Mouse (Mus musculus) midbrain, embryonic 14.5 days (tissue): Measurements from ENCODE around the gene Map3k13. TPM values are rescaled to one million over a fixed set of nuclear protein-coding genes. Genes with fewer than 3 reads are reported as not detected.
A peak's percentile ranks its signal among the peaks of the same experiment; 100 is the strongest.

Experiments
- ATAC-seq: fragments of 200-750 bp; cut with Nextera tagmentation; 2 replicates; pipeline ENCODE4 v1.8.0; 2017; ENCODE audit warnings: moderate number of reproducible peaks, moderate library complexity; ENCODE audit not compliant: low FRiP score, low TSS enrichment
- DNase-seq: peaks from one replicate; pipeline ENCODE4 v3.0.0-alpha.2; 2015
- H3K27ac ChIP-seq: fragments of 300-500 bp; sonication (generic); replicated peaks from 2 replicates; pipeline ENCODE4 v1.5.1; 2014; ENCODE audit warnings: mild to moderate bottlenecking, low read depth, low read length, moderate library complexity
- H3K27me3 ChIP-seq: fragments of 300-500 bp; sonication (generic); 2 replicates; pipeline ENCODE4 v1.6.1; 2014; ENCODE audit warnings: low read length, control low read depth, mixed read lengths; ENCODE audit not compliant: control insufficient read depth, insufficient read depth
- H3K36me3 ChIP-seq: fragments of 300-500 bp; sonication (generic); 2 replicates; pipeline ENCODE4 v1.6.1; 2014; ENCODE audit warnings: low read length, control low read depth; ENCODE audit not compliant: control insufficient read depth, insufficient read depth
- H3K4me1 ChIP-seq: fragments of 300-500 bp; sonication (generic); 2 replicates; pipeline ENCODE4 v1.6.1; 2014; ENCODE audit warnings: mild to moderate bottlenecking, antibody characterized with exemption, low read length, control low read depth; ENCODE audit not compliant: control insufficient read depth, insufficient read depth
- H3K4me2 ChIP-seq: fragments of 300-500 bp; sonication (generic); 2 replicates; pipeline ENCODE4 v1.6.1; 2014; ENCODE audit warnings: mild to moderate bottlenecking, low read length, moderate library complexity
- H3K4me3 ChIP-seq: fragments of 300-500 bp; sonication (generic); replicated peaks from 2 replicates; pipeline ENCODE4 v1.5.1; 2014; ENCODE audit warnings: low read depth, low read length
- H3K9ac ChIP-seq: fragments of 300-500 bp; sonication (generic); replicated peaks from 2 replicates; pipeline ENCODE4 v1.6.1; 2014; ENCODE audit warnings: mild to moderate bottlenecking, low read length, moderate library complexity
- H3K9me3 ChIP-seq: fragments of 300-500 bp; sonication (generic); 2 replicates; pipeline ENCODE4 v1.6.1; 2016; ENCODE audit warnings: low read length, control low read depth, mixed read lengths; ENCODE audit not compliant: control insufficient read depth
- WGBS: fragments of 180-500 bp; shearing (Covaris S2); extraction: QIAGEN DNeasy Blood & Tissue Kit; methylation state at CpG from one replicate; pipeline ENCODE4 v1.1.7; 2014; 5-methylcytosine and 5-hydroxymethylcytosine counted together
- polyA plus RNA-seq: library from polyadenylated mRNA; unstranded; fragments of >200 nt; fragmentation: Nextera tagmentation; extraction: Ambion mirVana; gene quantifications from 2 replicates; pipeline ENCODE4 v1.2.1, GENCODE M21; 2014

Map3k13 gene
- polyA plus RNA-seq, 1 experiment from 2014 or later, result 9.3 TPM

GRCm38 (mm10) chr16:21848847-21849246, 54.7 kb downstream of the Map3k13 start:
- no peaks in the 10 kb centered on the region for H3K27me3 ChIP-seq
- H3K4me3 ChIP-seq, result no peak overlapping the region
- WGBS, result 89% methylated on average over 4 of the region's 4 CpGs
- no peak overlapping the region; the same call in 1 of the 2 replicates for H3K4me2 ChIP-seq
- ATAC-seq, result no peak
- H3K27ac ChIP-seq, result no peak overlapping the region
- H3K4me1 ChIP-seq, result peaks cover 23% of the 10 kb centered on the region
- no peaks in the 10 kb centered on the region for H3K9me3 ChIP-seq
- H3K36me3 ChIP-seq, result no peaks in the 10 kb centered on the region
- no peak for DNase-seq
- H3K9ac ChIP-seq, result no peak overlapping the region

DNA sequence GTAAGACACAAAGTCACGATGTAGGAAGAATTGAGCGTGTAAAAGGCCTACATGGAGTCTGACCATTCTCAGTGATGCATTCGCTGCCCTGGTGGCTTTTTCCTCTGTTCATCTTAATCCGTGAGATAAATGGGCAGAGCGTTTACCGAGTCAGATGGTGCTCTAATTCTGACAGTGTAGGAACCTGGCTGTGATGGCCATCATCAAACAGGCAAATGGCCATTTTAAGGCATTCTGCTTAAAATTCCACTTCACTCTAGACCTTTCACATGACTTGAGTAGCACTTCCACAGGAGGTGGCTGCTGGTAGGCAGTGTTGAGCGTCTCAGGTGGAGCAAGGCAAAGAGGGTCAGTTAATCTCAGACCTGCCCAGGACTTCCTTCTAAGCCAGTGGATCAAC, 58.2 kb downstream of the Map3k13 start:
- ATAC-seq (no peak), DNase-seq (no peak)
- Histone ChIP-seq H3K9me3 (no peaks in the 10 kb centered on the region), H3K4me1 (peaks cover 40% of the 10 kb centered on the region), H3K4me3 (no peak overlapping the region), H3K9ac (no peak overlapping the region), H3K4me2 (no peak overlapping the region), H3K27ac (peak overlapping the region; percentile 71; the same call in 1 of the 2 replicates), H3K36me3 (no peaks in the 10 kb centered on the region), H3K27me3 (no peaks in the 10 kb centered on the region)
- WGBS, result 76% methylated on average over 7 of the region's 7 CpGs

DNA sequence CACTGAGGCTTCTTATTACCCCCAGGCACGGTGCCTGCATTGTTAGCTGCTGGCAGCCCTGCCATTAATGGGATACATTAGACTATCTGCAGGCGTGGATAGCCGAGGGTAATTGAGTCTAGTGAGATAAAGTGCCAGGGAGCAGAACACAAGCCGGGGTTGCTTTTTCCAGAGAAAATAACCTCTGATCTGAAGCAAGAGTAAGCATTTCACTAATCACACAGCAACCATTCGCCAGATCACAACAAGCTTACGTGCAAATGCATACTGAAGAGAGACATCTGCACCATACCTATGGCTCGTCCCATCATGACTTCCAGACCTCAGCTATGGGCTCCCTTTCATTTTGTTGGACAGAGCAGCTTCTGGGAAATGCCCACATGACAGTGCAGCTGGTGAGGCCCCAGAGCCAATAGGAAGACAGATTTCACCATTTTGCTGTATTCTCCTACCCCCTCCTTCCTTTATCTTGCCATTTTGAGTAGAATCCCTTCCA, 59.3 kb downstream of the Map3k13 start:
- peaks cover 49% of the 10 kb centered on the region for H3K4me1 ChIP-seq
- ATAC-seq, result no peak

DNA sequence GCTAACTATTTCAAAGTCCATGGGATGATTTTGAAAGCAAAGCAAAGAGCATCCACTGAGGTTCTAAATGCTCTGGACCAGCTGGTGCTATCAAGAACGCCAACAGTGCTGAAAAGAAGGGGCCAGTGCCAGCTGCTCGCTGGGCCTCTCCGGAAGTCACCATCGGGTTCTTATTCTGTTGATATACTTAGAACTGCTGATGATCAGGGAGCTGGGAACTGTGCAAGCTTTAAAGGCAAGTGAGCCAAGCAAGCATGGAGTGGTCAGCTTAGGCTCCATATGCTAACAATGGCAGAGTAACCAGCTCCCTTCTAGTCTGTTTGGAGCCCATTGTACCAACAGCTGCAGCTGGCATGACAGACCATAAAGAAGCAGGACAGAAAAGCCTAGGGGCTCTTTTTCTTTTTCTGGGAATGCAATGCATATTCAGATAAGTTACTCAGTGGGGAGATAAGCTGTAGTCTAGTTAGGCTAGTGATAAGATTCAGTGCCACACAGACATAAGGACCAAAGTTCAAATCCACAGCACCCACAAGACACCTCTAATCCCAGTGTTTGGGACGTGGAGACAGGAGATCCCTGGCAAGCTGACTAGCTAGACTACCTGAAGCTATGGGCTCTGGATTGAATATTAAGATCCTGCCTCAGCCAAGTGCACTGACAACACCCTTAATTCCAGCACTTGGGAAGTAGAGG, 60.6 kb downstream of the Map3k13 start:
- no peaks in the 10 kb centered on the region for H3K27me3 ChIP-seq
- no peaks in the 10 kb centered on the region for H3K9me3 ChIP-seq
- no peak overlapping the region for H3K4me2 ChIP-seq
- H3K4me1 ChIP-seq, result peaks cover 60% of the 10 kb centered on the region
- no peak for DNase-seq
- 84% methylated on average over 5 of the region's 5 CpGs for WGBS
- no peak overlapping the region for H3K4me3 ChIP-seq
- no peak overlapping the region for H3K27ac ChIP-seq
- no peak overlapping the region for H3K9ac ChIP-seq
- no peaks in the 10 kb centered on the region for H3K36me3 ChIP-seq
- ATAC-seq, result no peak

More for the DNA sequence above, 59.3 kb downstream of the Map3k13 start:
- WGBS, result 32% methylated on average over 7 of the region's 7 CpGs
- DNase-seq, result peak; percentile 59
- H3K4me2 ChIP-seq, result peak overlapping the region; percentile 25; the same call in 1 of the 2 replicates
- no peak overlapping the region for H3K4me3 ChIP-seq
- no peak overlapping the region for H3K9ac ChIP-seq
- H3K36me3 ChIP-seq, result no peaks in the 10 kb centered on the region
- no peaks in the 10 kb centered on the region for H3K27me3 ChIP-seq
- peak overlapping the region; percentile 71 for H3K27ac ChIP-seq
- no peaks in the 10 kb centered on the region for H3K9me3 ChIP-seq

DNA sequence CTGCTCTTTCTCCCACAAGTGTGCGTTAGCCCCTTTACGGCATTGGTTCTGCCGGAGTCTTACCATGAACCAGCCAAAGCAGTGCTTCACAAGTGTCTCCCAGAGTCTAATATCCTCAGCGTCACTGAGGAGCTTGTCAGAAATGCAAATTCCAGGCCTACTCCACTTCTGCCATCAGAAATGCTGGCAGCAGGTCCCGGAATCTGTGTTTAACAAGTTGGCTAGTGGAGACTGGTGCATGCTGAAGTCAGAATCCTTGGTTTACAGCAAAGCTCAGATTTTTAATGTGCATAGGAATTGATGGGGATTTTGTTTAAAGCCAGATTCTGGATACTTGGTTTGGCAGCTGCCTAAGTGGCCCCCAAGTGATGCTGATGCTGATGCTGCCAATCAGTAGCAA, 62.0 kb downstream of the Map3k13 start:
- WGBS, result 68% methylated on average over 5 of the region's 5 CpGs
- no peak for DNase-seq
- Histone ChIP-seq H3K27me3 (no peaks in the 10 kb centered on the region), H3K9me3 (no peaks in the 10 kb centered on the region), H3K9ac (no peak overlapping the region), H3K4me1 (peaks cover 60% of the 10 kb centered on the region), H3K4me2 (no peak overlapping the region), H3K36me3 (no peaks in the 10 kb centered on the region), H3K4me3 (no peak overlapping the region), H3K27ac (no peak overlapping the region)
- ATAC-seq, result no peak

GRCm38 (mm10) chr16:21857126-21857644, 63.0 kb downstream of the Map3k13 start:
- no peak overlapping the region for H3K9ac ChIP-seq
- no peak overlapping the region for H3K4me3 ChIP-seq
- WGBS, result 21% methylated on average over 4 of the region's 4 CpGs
- H3K36me3 ChIP-seq, result no peaks in the 10 kb centered on the region
- H3K4me2 ChIP-seq, result no peak overlapping the region
- no peaks in the 10 kb centered on the region for H3K9me3 ChIP-seq
- no peak overlapping the region for H3K27ac ChIP-seq
- peaks cover 60% of the 10 kb centered on the region for H3K4me1 ChIP-seq
- ATAC-seq, result no peak
- H3K27me3 ChIP-seq, result no peaks in the 10 kb centered on the region
- DNase-seq, result no peak

GRCm38 (mm10) chr16:21858163-21858562, 64.0 kb downstream of the Map3k13 start:
- Histone ChIP-seq H3K4me3 (no peak overlapping the region), H3K36me3 (no peaks in the 10 kb centered on the region), H3K4me1 (peaks cover 51% of the 10 kb centered on the region), H3K9me3 (0 out of 2 replicates have a peak, but pooled peaks cover 2% of the 10 kb centered on the region), H3K4me2 (no peak overlapping the region), H3K27me3 (no peaks in the 10 kb centered on the region), H3K27ac (peak overlapping the region; percentile 61; the same call in 1 of the 2 replicates), H3K9ac (no peak overlapping the region)
- whole genome bisulfite sequencing, result 50% methylated on average over 6 of the region's 6 CpGs
- DNase-seq (no peak), ATAC-seq (no peak)

DNA sequence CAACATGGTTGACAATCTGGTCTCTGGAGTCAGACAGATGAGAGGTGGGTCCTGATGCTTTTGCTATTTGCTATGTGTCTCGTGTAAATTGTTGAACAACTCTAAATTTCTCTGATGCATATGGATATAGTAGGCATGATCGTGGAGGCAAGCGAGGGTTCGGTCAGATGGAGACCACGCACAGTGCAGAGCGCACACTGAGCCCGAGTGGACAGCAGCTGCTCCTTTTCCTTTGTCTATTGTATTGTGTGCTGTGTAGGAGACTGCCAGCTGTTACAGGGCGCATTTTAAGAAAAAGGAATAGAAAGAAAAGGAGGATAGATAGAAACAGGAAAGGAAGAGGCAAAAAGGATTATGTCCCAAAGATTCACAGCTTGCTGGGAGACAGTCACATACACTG, 64.7 kb downstream of the Map3k13 start:
- Histone ChIP-seq H3K27ac (peak overlapping the region; percentile 61; the same call in 1 of the 2 replicates), H3K4me2 (no peak overlapping the region), H3K4me1 (peaks cover 44% of the 10 kb centered on the region), H3K27me3 (no peaks in the 10 kb centered on the region), H3K9ac (peak overlapping the region; percentile 21; the same call in 1 of the 2 replicates), H3K36me3 (no peaks in the 10 kb centered on the region), H3K4me3 (no peak overlapping the region), H3K9me3 (0 out of 2 replicates have a peak, but pooled peaks cover 2% of the 10 kb centered on the region)
- WGBS, result 24% methylated on average over 8 of the region's 8 CpGs
- ATAC-seq, result no peak
- no peak for DNase-seq

DNA sequence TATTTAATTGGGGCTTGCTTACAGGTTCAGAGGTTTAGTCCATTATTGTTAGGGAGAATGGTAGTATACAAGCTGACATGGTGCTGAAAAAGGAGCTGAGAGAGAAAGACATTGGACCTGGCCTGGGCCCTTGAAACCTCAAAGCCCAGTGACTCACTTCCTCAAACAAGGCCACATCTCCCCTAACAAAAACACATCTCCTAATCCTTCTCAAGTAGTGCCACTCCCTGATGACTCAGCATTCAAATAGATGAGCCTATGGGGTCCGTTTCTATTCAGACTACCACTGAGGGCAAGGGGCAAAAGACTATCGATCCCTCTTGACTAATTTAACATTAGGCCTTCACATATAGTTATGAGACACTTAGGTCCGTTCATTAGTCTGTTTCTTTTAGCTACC, 68.3 kb downstream of the Map3k13 start:
- no peak for DNase-seq
- Histone ChIP-seq H3K4me1 (peaks cover 40% of the 10 kb centered on the region), H3K4me2 (no peak overlapping the region), H3K9ac (no peak overlapping the region), H3K27ac (no peak overlapping the region), H3K36me3 (no peaks in the 10 kb centered on the region), H3K27me3 (no peaks in the 10 kb centered on the region), H3K4me3 (no peak overlapping the region), H3K9me3 (0 out of 2 replicates have a peak, but pooled peaks cover 2% of the 10 kb centered on the region)
- 84% methylated on average over 3 of the region's 3 CpGs for WGBS
- no peak for ATAC-seq
